Mouse (Mus musculus) neural tube, embryonic 14.5 days (tissue): ENCODE results near the gene Stard10. TPM values are rescaled to one million over a fixed set of nuclear protein-coding genes. Genes with fewer than 3 reads are reported as not detected.

Source experiments
- ATAC-seq: fragments of 200-750 bp; cut with Nextera tagmentation; 2 replicates; pipeline ENCODE4 v1.8.0; 2017; ENCODE audit warnings: low read depth, mild to moderate bottlenecking, moderate TSS enrichment, moderate library complexity
- H3K27ac ChIP-seq: fragments of 300-500 bp; sonication (generic); 2 replicates; pipeline ENCODE4 v1.5.1; 2014; ENCODE audit warnings: low read depth, mild to moderate bottlenecking, control low read depth, low read length, moderate library complexity, mixed read lengths
- H3K27me3 ChIP-seq: fragments of 300-500 bp; sonication (generic); 2 replicates; pipeline ENCODE4 v1.6.1; 2014; ENCODE audit warnings: low read length; ENCODE audit not compliant: control insufficient read depth, insufficient read depth
- H3K36me3 ChIP-seq: fragments of 300-500 bp; sonication (generic); 2 replicates; pipeline ENCODE4 v1.6.1; 2014; ENCODE audit warnings: low read length, mixed read lengths; ENCODE audit not compliant: control insufficient read depth, insufficient read depth
- H3K4me1 ChIP-seq: fragments of 300-500 bp; sonication (generic); 2 replicates; pipeline ENCODE4 v1.6.1; 2014; ENCODE audit warnings: low read length; ENCODE audit not compliant: control insufficient read depth, insufficient read depth
- H3K4me2 ChIP-seq: fragments of 300-500 bp; sonication (generic); 2 replicates; pipeline ENCODE4 v1.6.1; 2014; ENCODE audit warnings: mild to moderate bottlenecking, low read depth, low read length, control low read depth
- H3K4me3 ChIP-seq: fragments of 300-500 bp; sonication (generic); 2 replicates; pipeline ENCODE4 v1.5.1; 2014; ENCODE audit warnings: low read depth, low read length, control low read depth, mixed read lengths
- H3K9ac ChIP-seq: fragments of 300-500 bp; sonication (generic); replicated peaks from 2 replicates; pipeline ENCODE4 v1.6.1; 2014; ENCODE audit warnings: low read depth, mild to moderate bottlenecking, control low read depth, low read length, mixed read lengths
- H3K9me3 ChIP-seq: fragments of 300-500 bp; sonication (generic); 2 replicates; pipeline ENCODE4 v1.6.1; 2016; ENCODE audit warnings: low read length; ENCODE audit not compliant: control insufficient read depth
- WGBS: fragments of 180-500 bp; shearing (Covaris S2); extraction: QIAGEN DNeasy Blood & Tissue Kit; methylation state at CpG from one replicate; pipeline ENCODE4 v1.1.7; 2014; 5-methylcytosine and 5-hydroxymethylcytosine counted together
- polyA plus RNA-seq: library from polyadenylated mRNA; unstranded; fragments of >200 nt; fragmentation: Nextera tagmentation; extraction: Ambion mirVana; gene quantifications from 2 replicates; pipeline ENCODE4 v1.2.1, GENCODE M21; 2014

The Stard10 gene
- polyA plus RNA-seq, 1 experiment from 2014 or later = 17.4 TPM

GRCm38 (mm10) chr7:101313033-101313432 is 3.9 kb upstream of the Stard10 start:
- WGBS = 64% methylated on average over 3 of the region's 3 CpGs
- Histone ChIP-seq H3K27me3 (no peaks in the 10 kb centered on the region), H3K27ac (no peak overlapping the region), H3K9ac (no peak overlapping the region), H3K4me2 (no peak overlapping the region), H3K4me3 (no peak overlapping the region), H3K36me3 (no peaks in the 10 kb centered on the region), H3K9me3 (no peaks in the 10 kb centered on the region), H3K4me1 (no peaks in the 10 kb centered on the region)
- ATAC-seq = no peak

GRCm38 (mm10) chr7:101314396-101314795 is 2.5 kb upstream of the Stard10 start:
- 66% methylated on average over 5 of the region's 5 CpGs for WGBS
- no peak for ATAC-seq
- Histone ChIP-seq H3K36me3 (no peaks in the 10 kb centered on the region), H3K27me3 (no peaks in the 10 kb centered on the region), H3K27ac (no peak overlapping the region), H3K9ac (no peak overlapping the region), H3K9me3 (no peaks in the 10 kb centered on the region), H3K4me1 (no peaks in the 10 kb centered on the region), H3K4me3 (no peak overlapping the region), H3K4me2 (no peak overlapping the region)

GRCm38 (mm10) chr7:101315699-101316098 is 1.2 kb upstream of the Stard10 start:
- H3K36me3 ChIP-seq = no peaks in the 10 kb centered on the region
- no peak overlapping the region for H3K27ac ChIP-seq
- H3K27me3 ChIP-seq = no peaks in the 10 kb centered on the region
- H3K4me1 ChIP-seq = no peaks in the 10 kb centered on the region
- H3K9me3 ChIP-seq = no peaks in the 10 kb centered on the region
- no peak overlapping the region for H3K9ac ChIP-seq
- no peak overlapping the region for H3K4me3 ChIP-seq
- no peak overlapping the region for H3K4me2 ChIP-seq
- no peak for ATAC-seq

- ATAC-seq = no peak
- WGBS = 67% methylated on average over 6 of the region's 6 CpGs
Measured at GRCm38 (mm10) chr7:101316591-101317001, 290 bp upstream of the Stard10 start.

GRCm38 (mm10) chr7:101318848-101319247 is 2.0 kb downstream of the Stard10 start:
- WGBS = 79% methylated on average over 4 of the region's 4 CpGs
- ATAC-seq = no peak
- Histone ChIP-seq H3K27me3 (no peaks in the 10 kb centered on the region), H3K27ac (no peak overlapping the region), H3K36me3 (no peaks in the 10 kb centered on the region), H3K4me2 (no peak overlapping the region), H3K9me3 (no peaks in the 10 kb centered on the region), H3K9ac (no peak overlapping the region), H3K4me3 (no peak overlapping the region), H3K4me1 (no peaks in the 10 kb centered on the region)

More at GRCm38 (mm10) chr7:101316591-101317001, 290 bp upstream of the Stard10 start:
- Histone ChIP-seq H3K27me3 (no peaks in the 10 kb centered on the region), H3K4me2 (no peak overlapping the region), H3K27ac (no peak overlapping the region), H3K9ac (no peak overlapping the region), H3K4me3 (no peak overlapping the region), H3K4me1 (no peaks in the 10 kb centered on the region), H3K36me3 (no peaks in the 10 kb centered on the region), H3K9me3 (no peaks in the 10 kb centered on the region)

- Histone ChIP-seq H3K27ac (no peak overlapping the region), H3K4me1 (no peaks in the 10 kb centered on the region), H3K27me3 (no peaks in the 10 kb centered on the region), H3K9me3 (no peaks in the 10 kb centered on the region), H3K4me3 (no peak overlapping the region), H3K9ac (no peak overlapping the region), H3K36me3 (no peaks in the 10 kb centered on the region), H3K4me2 (peak overlapping the region; percentile 100; the same call in 1 of the 2 replicates)
- no peak for ATAC-seq
- 92% methylated on average over 1 of the region's 1 CpGs for WGBS
Measured at GRCm38 (mm10) chr7:101319796-101320195, 2.9 kb downstream of the Stard10 start.

- 5% methylated on average over 30 of the region's 37 CpGs for WGBS
Measured at GRCm38 (mm10) chr7:101320399-101321217, 3.7 kb downstream of the Stard10 start.

GRCm38 (mm10) chr7:101321218-101321827 is 4.4 kb downstream of the Stard10 start:
- under 1% methylated on average over 41 of the region's 61 CpGs for WGBS
- Histone ChIP-seq H3K9me3 (no peaks in the 10 kb centered on the region), H3K4me3 (peak overlapping the region; percentile 72), H3K4me2 (peak overlapping the region; percentile 100), H3K9ac (peak overlapping the region; percentile 72), H3K27ac (no peak overlapping the region), H3K4me1 (no peaks in the 10 kb centered on the region), H3K36me3 (no peaks in the 10 kb centered on the region), H3K27me3 (no peaks in the 10 kb centered on the region)
- ATAC-seq = peak; percentile 62

More at GRCm38 (mm10) chr7:101320399-101321217, 3.7 kb downstream of the Stard10 start:
- ATAC-seq = peak; percentile 87
- Histone ChIP-seq H3K36me3 (no peaks in the 10 kb centered on the region), H3K9me3 (no peaks in the 10 kb centered on the region), H3K27me3 (no peaks in the 10 kb centered on the region), H3K9ac (peak overlapping the region; percentile 72), H3K4me3 (peak overlapping the region; percentile 72), H3K4me1 (no peaks in the 10 kb centered on the region), H3K27ac (no peak overlapping the region), H3K4me2 (peak overlapping the region; percentile 100)

GRCm38 (mm10) chr7:101323141-101323594 is 6.3 kb downstream of the Stard10 start:
- Histone ChIP-seq H3K27me3 (no peaks in the 10 kb centered on the region), H3K4me2 (no peak overlapping the region), H3K9me3 (no peaks in the 10 kb centered on the region), H3K4me1 (no peaks in the 10 kb centered on the region), H3K9ac (no peak overlapping the region), H3K36me3 (no peaks in the 10 kb centered on the region), H3K27ac (no peak overlapping the region), H3K4me3 (no peak overlapping the region)
- 58% methylated on average over 4 of the region's 4 CpGs for WGBS
- ATAC-seq = no peak
